Mouse (Mus musculus): ENCODE measurements around the gene Mrpl4.
"Not testable (repeated sequence)": the region's sequence is repeated elsewhere in the genome, so short reads cannot be mapped to it uniquely, and the experiment has no call there.

Gene Mrpl4

GRCm38 (mm10) chr9:20986952-20987686, 15.4 kb upstream of the Mrpl4 start:
- no peak for DNase-seq

- no peak for DNase-seq
Measured at GRCm38 (mm10) chr9:20987953-20988352, 14.6 kb upstream of the Mrpl4 start.

DNA sequence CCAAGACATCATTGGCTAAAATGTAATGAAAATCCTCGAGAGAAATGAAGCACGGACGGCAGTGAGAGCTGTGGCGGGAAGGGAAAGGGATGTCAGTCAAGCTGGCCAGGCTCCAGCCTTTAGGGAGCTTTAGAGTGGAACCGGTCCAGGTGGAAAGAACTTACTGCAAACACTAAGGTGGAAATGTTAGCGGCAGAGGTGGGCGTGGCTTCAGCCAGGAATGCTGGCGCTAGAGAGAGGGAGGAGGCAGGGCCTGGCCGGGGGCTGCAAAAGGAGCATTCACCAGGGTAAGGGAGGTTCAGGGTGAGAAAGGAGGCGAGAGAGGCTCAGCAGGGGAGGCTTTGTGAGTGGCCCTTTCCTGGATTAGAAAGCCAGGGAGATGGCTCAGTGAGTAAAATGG, 11.7 kb upstream of the Mrpl4 start:
- no peak for DNase-seq

- DNase-seq: no peak
Measured at GRCm38 (mm10) chr9:20991587-20991986, 11.0 kb upstream of the Mrpl4 start.

DNA sequence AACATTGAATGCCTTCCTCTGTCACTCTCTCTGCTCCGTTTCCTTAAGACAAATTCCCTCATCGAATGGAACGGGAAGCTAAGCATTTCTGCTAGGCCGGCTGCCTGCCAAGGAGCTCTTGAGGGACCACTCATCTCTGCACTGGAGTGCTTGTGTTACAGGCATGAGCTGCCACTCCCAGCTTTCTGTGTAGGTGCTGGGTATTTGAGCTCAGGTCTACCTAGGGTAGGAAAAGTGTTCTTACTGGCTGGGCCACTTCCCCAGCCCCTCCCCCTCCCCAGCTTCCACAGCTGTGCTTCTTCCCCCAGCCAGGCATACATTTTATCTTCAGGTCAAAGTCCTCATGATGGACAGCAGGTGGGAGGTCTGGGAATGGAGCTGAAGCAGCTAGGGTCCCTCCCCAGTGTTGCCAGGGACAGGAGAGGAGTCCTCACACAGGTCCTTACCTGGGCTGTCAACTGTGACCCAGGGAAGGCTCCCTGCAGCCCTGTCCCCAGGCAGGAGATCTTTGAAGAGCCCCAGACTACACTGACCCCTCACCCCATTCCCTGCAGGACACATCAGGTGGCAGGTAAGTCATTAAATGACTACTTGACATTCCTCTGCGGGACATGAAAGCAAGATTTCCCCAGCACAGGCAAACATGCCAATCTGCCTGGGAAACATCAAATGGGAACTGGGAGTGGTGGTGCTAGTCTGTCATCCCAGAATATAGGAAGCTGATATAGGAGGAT, 9.2 kb upstream of the Mrpl4 start:
- no peak for DNase-seq

GRCm38 (mm10) chr9:20995069-20995468, 7.5 kb upstream of the Mrpl4 start:
- DNase-seq: no peak

DNA sequence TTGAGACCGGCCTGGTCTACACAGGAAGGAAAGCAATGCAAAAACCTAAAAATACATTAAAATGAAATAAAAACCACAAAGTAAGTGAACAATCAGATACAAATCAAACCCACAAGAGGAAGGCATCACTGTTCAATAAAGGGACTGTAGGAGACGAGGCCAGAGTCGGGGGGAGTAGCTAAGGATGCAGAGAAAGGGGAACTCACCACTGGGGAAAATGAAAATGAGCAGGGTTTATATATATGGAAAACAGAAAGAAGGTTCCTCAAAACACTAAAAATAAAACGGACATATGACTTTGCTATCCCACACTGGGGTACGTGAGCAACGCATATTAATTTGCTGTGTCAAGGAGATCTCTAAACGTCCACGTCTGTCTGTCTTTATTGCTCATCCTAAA, 5.5 kb upstream of the Mrpl4 start:
- no peak for DNase-seq

DNA sequence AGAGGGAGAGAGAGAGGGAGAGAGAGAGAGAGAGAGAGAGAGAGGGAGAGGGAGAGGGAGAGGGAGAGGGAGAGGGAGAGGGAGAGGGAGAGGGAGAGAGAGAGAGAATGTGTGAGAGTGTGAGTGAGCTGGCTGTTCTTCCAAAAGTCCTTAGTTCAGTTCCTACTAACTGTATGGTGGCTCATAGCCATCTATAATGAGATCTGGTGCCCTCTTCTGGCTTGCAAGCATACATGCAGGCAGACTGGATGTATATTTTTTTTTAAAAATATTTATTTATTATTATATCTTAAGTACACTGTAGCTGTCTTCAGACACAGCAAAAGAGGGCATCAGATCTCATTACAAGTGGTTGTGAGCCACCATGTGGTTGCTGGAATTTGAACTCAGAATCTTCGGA, 4.2 kb upstream of the Mrpl4 start:
- not testable (repeated sequence) for DNase-seq

GRCm38 (mm10) chr9:21000811-21001210, 1.7 kb upstream of the Mrpl4 start:
- no peak for DNase-seq

- DNase-seq: no peak
Measured at GRCm38 (mm10) chr9:21001651-21002200, 812 bp upstream of the Mrpl4 start.

DNA sequence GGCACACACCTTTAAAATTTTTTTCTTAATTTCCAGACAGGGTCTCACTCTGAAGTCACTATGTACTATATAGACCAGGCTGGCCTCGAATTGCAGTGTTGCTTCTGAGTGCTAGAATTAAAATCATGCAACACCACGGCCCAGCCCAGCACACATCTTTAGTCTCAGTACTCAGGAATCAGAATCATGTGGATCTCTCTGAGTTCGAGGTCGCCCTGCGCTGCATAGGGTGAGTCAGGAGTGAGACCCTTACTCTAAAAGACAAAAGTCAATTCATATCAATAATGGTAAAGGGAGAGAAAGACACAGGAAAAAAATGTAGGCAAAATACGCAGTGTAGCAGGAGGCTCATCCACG, 290 bp upstream of the Mrpl4 start:
- DNase-seq: no peak

DNA sequence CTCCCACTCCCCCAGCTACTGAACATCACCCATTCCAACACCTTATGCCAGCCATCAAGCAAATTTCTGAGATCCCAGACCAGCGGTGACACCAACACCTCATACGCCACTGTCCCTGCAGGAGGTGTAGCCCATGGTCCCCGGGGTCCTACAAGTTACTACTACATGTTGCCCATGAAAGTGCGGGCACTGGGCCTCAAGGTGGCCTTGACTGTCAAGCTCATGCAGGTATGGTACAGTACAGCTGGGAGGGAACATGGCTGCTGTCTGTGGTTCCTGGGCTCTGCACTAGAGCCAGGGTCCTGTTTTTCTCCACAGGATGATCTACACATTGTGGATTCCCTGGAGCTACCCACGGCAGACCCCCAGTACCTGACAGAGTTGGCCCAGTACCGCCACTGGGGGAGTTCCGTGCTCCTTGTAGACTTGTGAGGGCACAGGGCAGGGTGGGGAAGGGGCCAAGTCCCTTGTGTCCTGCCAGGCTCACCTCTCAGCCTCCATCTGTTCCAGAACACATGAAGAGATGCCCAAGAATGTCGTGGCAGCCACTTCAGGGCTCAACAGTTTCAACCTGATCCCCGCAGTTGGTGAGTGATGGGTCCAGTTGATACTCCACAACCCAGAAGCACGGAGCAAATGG, 4.9 kb downstream of the Mrpl4 start:
- no peak for DNase-seq

GRCm38 (mm10) chr9:21008007-21008406, 5.5 kb downstream of the Mrpl4 start:
- no peak for DNase-seq

DNA sequence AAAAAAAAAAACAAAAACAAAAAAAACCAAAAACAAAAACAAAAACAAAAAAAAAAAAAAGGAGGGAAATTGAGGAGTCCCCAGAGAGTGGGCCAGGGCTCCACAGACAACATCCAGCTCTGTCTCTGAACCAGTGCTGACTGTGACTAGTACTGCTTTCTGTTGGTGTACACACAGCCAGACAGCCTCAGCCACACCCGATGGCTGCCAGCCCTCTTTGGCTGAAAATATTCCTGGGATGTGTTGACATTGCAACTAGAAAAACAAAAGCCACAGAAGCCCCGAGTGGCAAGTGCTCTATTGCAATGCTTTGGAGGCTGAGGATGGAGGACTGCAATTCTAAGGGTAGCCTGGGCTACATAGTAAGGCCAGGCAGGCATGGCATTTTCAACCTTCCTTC, 7.8 kb downstream of the Mrpl4 start:
- no peak for DNase-seq

DNA sequence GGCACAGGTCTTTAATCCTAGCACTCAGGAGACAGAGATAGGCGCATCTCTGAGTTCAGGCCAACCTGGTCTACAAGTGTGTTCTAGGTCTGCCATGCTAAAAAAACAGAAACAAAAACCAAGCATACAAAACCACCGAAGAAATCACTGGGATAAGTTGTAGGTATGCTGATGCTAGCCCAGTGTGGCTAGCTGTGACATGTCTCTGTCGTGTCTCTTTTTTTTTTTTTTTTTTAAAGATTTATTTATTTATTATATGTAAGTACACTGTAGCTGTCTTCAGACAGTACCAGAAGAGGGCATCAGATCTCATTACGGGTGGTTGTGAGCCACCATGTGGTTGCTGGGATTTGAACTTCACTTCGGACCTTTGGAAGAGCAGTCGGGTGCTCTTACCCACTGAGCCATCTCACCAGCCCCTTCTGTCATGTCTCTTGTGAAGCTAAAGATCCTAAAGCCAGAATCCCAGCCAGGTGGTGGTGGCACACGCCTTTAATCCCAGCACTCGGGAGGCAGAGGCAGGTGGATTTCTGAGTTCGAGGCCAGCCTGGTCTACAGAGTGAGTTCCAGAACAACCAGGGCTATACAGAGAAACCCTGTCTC, 8.5 kb downstream of the Mrpl4 start:
- DNase-seq: not testable (repeated sequence)

DNA sequence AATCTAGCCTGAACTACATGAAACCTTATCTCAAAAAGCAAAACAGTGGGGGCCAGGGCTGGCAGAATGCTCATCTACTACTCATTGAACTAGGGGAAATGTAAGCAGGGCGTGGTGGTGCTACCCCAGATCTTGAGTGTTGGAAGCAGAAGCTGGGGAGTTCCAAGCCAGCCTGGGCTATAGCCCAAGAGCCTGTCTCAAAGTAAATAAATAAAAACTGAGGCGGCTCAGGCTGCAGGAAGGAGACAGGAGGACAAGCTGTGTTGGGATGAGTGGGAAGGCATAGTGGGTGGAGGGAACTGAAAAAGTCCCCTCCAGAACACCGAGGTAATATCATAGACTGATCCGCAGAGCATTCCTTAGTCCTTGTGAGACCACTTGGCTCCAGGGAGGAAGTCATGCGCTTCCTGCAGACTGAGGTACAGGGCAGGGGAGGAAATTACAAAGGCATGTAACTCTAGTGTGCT, 9.3 kb downstream of the Mrpl4 start:
- DNase-seq: no peak

GRCm38 (mm10) chr9:21012368-21012767, 9.8 kb downstream of the Mrpl4 start:
- no peak for DNase-seq

- peak; percentile 80 to 85 for DNase-seq
Measured at GRCm38 (mm10) chr9:21014691-21015570, 12.4 kb downstream of the Mrpl4 start.

DNA sequence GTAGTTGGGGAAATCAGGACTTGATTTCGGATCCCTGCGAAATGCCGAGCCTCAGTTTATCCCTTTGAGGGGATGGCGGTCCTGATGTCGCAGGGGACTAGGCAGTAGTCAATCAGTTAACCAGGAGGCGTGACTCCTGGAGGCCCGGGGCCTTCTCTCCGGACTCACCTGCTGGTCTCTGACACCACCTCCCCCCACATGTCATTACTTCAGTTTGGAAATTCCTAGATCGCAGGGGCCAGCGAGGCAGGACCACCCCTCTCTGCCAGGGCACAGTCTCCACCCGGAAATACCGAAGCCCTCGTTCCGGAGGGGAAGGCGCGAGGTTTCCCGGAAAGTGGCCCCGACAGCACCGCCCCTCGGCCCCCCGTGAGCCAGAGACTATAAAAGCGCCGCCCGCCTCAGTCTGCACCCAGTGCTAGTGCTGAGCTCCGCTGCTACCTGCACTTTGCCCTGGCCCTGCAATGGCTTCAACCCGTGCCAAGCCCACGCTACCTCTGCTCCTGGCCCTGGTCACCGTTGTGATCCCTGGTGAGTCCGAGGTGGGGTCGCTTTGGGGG, 13.1 kb downstream of the Mrpl4 start, which contains the start of gene Icam1:
Gene Icam1 (plus strand): TSS at position 415 of the 560 bp plus-strand sequence.
- peak; percentile 83 to 88 for DNase-seq

DNA sequence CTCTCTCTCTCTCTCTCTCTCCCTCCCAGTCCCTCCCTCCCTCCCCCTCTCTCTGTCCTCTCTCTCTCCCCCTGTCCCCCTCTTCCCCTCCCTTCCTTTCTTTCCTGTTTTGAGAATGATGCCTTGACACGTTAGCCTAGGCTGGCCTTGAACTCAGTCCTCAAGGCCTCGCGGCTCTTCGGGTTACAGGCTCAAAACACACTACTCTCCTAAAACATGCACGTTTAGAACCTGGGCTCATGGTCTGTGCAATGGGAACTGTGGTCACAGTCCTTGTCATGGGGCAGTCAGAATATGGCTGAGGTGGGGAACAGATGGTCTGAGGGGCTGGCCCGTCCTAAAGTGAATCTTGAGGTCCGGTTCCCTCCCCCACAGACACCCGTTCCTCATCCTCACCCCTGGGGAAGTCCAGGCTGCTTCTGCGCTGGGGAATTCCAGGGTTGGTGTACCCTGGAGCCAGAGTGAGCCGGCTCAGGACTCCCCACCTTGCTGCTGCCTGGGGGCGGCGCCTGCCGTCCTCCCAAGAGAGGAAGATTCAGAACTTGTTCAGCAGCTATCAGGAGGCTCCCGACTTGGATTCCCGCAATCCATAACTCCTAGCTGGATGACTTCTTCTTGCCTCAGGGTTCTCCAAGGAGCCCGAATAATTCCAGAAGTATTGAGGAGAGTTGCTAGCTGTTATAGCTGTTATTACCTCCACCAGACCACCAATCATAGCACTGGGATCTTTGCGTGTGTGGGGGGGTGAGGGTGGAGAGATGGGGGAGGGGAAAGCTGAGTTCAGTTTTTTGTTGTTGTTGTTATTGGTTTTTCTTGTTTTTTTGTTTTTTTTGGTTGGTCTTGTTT, 14.0 kb downstream of the Mrpl4 start:
- DNase-seq: peak; percentile 37 to 47

DNA sequence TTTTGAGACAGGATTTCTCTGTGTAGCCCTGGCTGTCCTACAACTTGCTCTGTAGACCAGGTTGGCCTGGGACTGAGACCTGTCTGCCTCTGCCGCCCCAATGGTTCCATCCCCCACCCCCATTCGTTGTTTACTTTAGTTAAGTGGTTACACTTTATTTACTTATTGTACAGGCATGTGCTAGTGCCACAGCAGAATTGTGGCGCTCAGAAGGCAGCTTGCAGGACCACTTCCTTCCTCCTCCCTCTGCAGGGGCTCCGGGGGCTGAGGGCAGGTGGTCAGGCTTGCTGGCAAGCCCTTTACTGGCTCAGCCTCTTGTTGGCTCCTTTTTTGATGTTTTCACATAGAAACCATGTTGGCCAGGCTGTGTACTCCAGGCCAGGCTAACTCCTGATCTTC, 14.6 kb downstream of the Mrpl4 start:
- peak in 1 of 2 experiments; percentile 35 for DNase-seq

All from spleen, adult 18-20 months (tissue).